Mouse (Mus musculus): ENCODE results near the gene Fam136a. TPM values are rescaled to one million over a fixed set of nuclear protein-coding genes. Genes with fewer than 3 reads are reported as not detected.

Fam136a gene
- polyA plus RNA-seq, 1 experiment from 2014 or later: 74.8 TPM

DNA sequence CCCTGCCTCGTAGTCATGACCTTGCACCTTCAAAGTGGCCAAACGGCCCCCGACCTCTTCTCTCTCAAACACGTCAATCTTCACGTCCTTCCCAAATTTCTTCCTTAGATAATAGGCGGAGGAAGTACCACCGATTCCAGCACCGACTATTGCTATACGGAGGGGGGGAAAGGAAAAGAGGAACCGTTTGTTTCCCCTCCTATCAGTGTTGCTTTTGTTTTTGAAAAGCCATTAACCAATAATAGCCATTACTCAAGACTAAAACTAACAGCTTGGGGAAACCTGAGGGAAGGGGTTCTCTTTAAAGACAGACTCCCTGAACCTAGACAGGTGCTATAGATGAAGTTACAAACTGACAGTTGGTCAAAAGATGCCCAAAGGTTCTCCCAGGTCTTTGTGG lies 30.5 kb downstream of the Fam136a start:
- DNase-seq (ENCODE audit: low spot score) (no peak), ATAC-seq (ENCODE audit: low FRiP score, low TSS enrichment) (no peak)
- no peaks in the 10 kb centered on the region for H3K27me3 ChIP-seq (ENCODE audit: control insufficient read depth, insufficient read depth, low read length)
- H3K9me3 ChIP-seq (ENCODE audit: control insufficient read depth, low read length): no peaks in the 10 kb centered on the region
- peak overlapping the region; percentile 65 for H3K4me2 ChIP-seq (replicated peaks; ENCODE audit: low read depth)
- peaks cover 5% of the 10 kb centered on the region; the same call in 1 of the 2 replicates for H3K36me3 ChIP-seq (ENCODE audit: control insufficient read depth, insufficient read depth, low read length)
- 24% methylated on average over 10 of the region's 10 CpGs for WGBS
- no peak for TF ChIP-seq EP300 (optimal IDR thresholded peaks at IDR 0.05)
- TF ChIP-seq CTCF (IDR thresholded peaks at IDR 0.05; ENCODE audit: low read depth): no peak
- peak overlapping the region; percentile 94 for H3K27ac ChIP-seq (replicated peaks)
- H3K4me3 ChIP-seq (ENCODE audit: low read depth, low read length): peak overlapping the region; percentile 94
- peak overlapping the region; percentile 89 for H3K9ac ChIP-seq (ENCODE audit: low read length)
- H3K4me1 ChIP-seq (replicated peaks; ENCODE audit: control insufficient read depth, insufficient read depth): no peaks in the 10 kb centered on the region

DNA sequence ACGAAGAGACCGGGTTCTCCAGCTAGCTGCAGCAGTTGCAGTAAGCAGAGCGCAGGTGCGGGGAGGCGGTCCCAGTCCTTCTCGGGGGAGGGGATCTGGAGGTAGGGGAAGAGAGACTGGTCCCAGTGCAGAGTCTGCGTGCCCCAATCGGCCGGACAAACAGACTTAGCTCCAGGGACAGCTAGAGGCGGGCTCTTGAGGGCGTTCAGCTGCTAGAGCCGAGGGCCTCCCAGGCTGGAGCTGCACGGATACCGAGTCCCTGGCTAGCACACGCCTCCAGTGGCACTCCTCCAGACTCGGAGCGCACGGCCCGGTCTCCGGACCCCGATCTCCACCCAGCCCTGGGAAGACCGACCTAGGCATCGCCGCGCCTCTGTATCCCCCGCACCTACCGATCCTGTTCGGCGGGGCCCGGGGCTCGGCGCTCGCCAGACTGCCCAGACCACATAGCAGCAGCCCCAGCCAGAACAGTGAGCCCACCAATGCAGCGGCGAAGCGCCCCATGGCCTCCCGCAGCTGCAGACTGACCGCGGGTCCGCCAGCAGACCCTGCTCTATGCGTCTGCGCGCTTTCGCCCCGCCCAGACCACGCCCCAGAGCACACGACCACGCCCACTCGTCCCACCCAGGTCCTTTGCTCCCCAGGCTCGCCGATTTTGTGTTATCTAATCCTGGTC lies 31.3 kb downstream of the Fam136a start, which contains the start of gene Pcyox1:
Gene Pcyox1, minus strand, starts transcription at position 574 of the 676 bp plus-strand sequence.
- H3K27me3 ChIP-seq (ENCODE audit: control insufficient read depth, insufficient read depth, low read length): no peaks in the 10 kb centered on the region
- WGBS: under 1% methylated on average over 51 of the region's 51 CpGs
- H3K27ac ChIP-seq (replicated peaks): peak within 1 kb of the TSS; percentile 94
- H3K4me2 ChIP-seq (replicated peaks; ENCODE audit: low read depth): peak within 1 kb of the TSS; percentile 65
- H3K4me1 ChIP-seq (replicated peaks; ENCODE audit: control insufficient read depth, insufficient read depth): no peaks in the 10 kb centered on the region
- peak within 1 kb of the TSS; percentile 89 for H3K9ac ChIP-seq (ENCODE audit: low read length)
- no peaks in the 10 kb centered on the region for H3K9me3 ChIP-seq (ENCODE audit: control insufficient read depth, low read length)
- peaks cover 2% of the 10 kb centered on the region; the same call in 1 of the 2 replicates for H3K36me3 ChIP-seq (ENCODE audit: control insufficient read depth, insufficient read depth, low read length)
- ATAC-seq (ENCODE audit: low FRiP score, low TSS enrichment): peak; percentile 87
- TF ChIP-seq CTCF (IDR thresholded peaks at IDR 0.05; ENCODE audit: low read depth) (no peak), EP300 (optimal IDR thresholded peaks at IDR 0.05) (no peak)
- peak within 1 kb of the TSS; percentile 94 for H3K4me3 ChIP-seq (ENCODE audit: low read depth, low read length)
- DNase-seq (ENCODE audit: low spot score): peak; percentile 90

DNA sequence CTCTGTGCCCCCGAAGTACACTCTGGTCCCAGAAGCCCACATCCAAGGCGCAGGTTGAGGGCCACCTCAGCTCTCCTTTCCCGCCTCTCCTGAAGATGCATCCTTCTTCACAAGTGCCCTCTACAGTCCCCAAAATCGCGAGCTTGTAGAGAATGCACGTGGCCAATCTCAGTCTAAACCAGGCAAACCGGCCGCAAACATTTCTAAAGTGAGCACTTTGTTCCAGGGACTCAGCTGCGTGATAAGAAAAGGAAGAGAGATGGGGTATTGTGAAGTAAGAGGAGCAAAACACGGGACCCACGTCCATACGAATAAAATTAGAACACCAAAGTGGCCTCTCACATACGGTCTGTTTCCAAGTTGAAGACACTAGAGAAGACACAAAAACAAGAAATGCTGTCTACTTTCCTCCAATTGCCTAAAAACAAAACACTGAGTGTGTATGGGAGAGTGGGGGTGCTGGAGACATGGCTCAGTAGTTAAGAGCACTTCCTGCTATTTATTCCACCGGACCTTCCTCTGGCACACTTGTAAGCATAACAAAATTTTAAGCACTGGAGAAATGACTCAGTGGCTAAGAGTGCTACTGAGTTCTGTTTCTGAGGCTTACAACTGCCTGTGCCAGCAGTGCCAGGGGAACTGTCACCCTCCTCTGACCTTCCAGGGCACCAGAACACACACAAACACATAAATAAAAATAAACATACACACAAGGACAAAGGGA lies 32.0 kb downstream of the Fam136a start:
- no peaks in the 10 kb centered on the region for H3K36me3 ChIP-seq (ENCODE audit: control insufficient read depth, insufficient read depth, low read length)
- no peak; the same call in none of the 2 replicates for ATAC-seq (ENCODE audit: low FRiP score, low TSS enrichment)
- peak overlapping the region; percentile 94 for H3K27ac ChIP-seq (replicated peaks)
- peak overlapping the region; percentile 65 for H3K4me2 ChIP-seq (replicated peaks; ENCODE audit: low read depth)
- peak overlapping the region; percentile 89 for H3K9ac ChIP-seq (ENCODE audit: low read length)
- H3K4me3 ChIP-seq (ENCODE audit: low read depth, low read length): peak overlapping the region; percentile 94
- no peak; the same call in 1 of the 2 replicates for TF ChIP-seq CTCF (IDR thresholded peaks at IDR 0.05; ENCODE audit: low read depth)
- TF ChIP-seq EP300 (optimal IDR thresholded peaks at IDR 0.05): no peak
- H3K27me3 ChIP-seq (ENCODE audit: control insufficient read depth, insufficient read depth, low read length): no peaks in the 10 kb centered on the region
- DNase-seq (ENCODE audit: low spot score): no peak
- no peaks in the 10 kb centered on the region for H3K4me1 ChIP-seq (replicated peaks; ENCODE audit: control insufficient read depth, insufficient read depth)
- H3K9me3 ChIP-seq (ENCODE audit: control insufficient read depth, low read length): no peaks in the 10 kb centered on the region
- 4% methylated on average over 14 of the region's 14 CpGs for WGBS

DNA sequence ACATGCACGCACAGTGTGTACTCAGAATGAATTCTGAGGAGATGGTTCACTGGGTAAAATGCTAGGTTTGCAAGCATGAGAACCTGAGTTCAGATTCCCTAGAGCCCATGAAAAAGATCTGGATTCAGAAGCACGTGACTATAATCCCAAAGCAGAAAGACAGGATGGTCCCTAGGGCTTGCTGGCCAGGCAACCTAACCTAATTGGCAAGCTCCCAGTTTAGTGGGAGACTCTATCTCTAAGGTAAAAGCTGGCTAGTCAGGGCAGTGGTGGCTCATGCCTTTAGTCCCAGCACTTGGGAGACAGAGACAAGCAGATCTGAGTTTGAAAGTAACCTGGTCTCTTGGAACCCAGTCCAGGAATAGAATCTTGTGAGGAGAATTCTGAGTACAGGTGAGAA lies 33.5 kb downstream of the Fam136a start:
- no peak overlapping the region for H3K4me2 ChIP-seq (replicated peaks; ENCODE audit: low read depth)
- DNase-seq (ENCODE audit: low spot score) (no peak), ATAC-seq (ENCODE audit: low FRiP score, low TSS enrichment) (no peak)
- H3K27me3 ChIP-seq (ENCODE audit: control insufficient read depth, insufficient read depth, low read length): no peaks in the 10 kb centered on the region
- no peak for TF ChIP-seq EP300 (optimal IDR thresholded peaks at IDR 0.05)
- no peak overlapping the region for H3K27ac ChIP-seq (replicated peaks)
- WGBS: 84% methylated on average over 2 of the region's 2 CpGs
- no peak overlapping the region for H3K4me3 ChIP-seq (ENCODE audit: low read depth, low read length)
- H3K9me3 ChIP-seq (ENCODE audit: control insufficient read depth, low read length): no peaks in the 10 kb centered on the region
- no peaks in the 10 kb centered on the region for H3K4me1 ChIP-seq (replicated peaks; ENCODE audit: control insufficient read depth, insufficient read depth)
- H3K9ac ChIP-seq (ENCODE audit: low read length): no peak overlapping the region
- H3K36me3 ChIP-seq (ENCODE audit: control insufficient read depth, insufficient read depth, low read length): no peaks in the 10 kb centered on the region

DNA sequence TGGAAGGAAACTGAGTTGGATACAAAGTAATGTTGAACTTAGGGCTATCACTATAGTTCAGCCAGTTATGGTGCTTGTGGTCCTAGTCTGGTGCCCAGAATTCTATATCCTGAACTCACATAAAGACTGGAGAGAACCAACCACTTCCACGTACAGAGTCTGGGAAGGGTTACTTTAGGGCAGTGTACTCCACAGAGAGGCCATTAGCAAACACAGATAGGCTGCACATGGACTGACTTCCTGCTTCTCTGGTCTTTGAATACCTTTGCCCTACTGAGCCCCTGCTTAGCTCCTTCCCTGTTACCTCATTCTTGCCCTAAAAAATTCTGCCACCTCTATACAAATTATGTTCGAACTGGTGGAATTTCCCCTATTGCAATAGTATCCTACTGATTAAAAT lies 34.5 kb downstream of the Fam136a start:
- no peak overlapping the region for H3K9ac ChIP-seq (ENCODE audit: low read length)
- H3K4me2 ChIP-seq (replicated peaks; ENCODE audit: low read depth): no peak overlapping the region
- H3K36me3 ChIP-seq (ENCODE audit: control insufficient read depth, insufficient read depth, low read length): no peaks in the 10 kb centered on the region
- H3K4me3 ChIP-seq (ENCODE audit: low read depth, low read length): no peak overlapping the region
- H3K4me1 ChIP-seq (replicated peaks; ENCODE audit: control insufficient read depth, insufficient read depth): no peaks in the 10 kb centered on the region
- TF ChIP-seq CTCF (IDR thresholded peaks at IDR 0.05; ENCODE audit: low read depth) (no peak), EP300 (optimal IDR thresholded peaks at IDR 0.05) (no peak)
- DNase-seq (ENCODE audit: low spot score): peak; percentile 39
- WGBS: 63% methylated on average over 2 of the region's 2 CpGs
- no peaks in the 10 kb centered on the region for H3K27me3 ChIP-seq (ENCODE audit: control insufficient read depth, insufficient read depth, low read length)
- peak; percentile 52; the same call in 1 of the 2 replicates for ATAC-seq (ENCODE audit: low FRiP score, low TSS enrichment)
- H3K27ac ChIP-seq (replicated peaks): peak overlapping the region; percentile 40; the same call in 1 of the 2 replicates
- no peaks in the 10 kb centered on the region for H3K9me3 ChIP-seq (ENCODE audit: control insufficient read depth, low read length)
